ENCODE assay signal across 8 mouse cellular contexts in the genomic region with DNA sequence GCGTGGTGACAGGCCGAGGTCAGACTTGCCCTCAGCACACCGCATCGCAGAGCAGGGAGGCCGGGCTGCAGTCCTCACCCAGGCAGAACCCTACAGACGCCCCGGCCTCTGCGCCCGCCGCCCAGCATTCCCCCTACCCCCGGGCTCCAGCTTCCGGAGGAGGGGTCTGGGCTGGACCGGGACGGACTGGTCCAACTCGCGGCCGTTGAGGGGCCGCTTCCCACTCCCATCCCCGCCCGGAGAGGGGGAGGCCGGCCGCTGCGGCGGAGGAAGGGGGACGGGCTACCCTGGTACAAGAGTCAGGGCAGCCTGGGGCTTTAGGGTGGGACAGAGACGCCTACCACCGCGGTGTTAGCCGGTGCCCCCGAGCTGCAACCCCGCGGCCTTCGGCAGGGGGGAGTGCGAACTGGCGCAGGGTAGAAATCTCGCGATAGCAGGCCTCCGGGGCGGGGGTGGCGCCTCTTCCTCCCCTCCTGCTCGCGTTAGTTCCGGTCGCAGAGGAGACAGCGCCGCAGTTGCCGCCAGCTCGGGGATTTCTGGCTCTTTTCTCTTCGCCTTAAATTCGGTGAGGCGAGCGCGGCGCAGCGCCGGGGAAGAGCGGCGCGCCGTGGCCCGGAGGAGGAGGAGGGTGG. TPM values are rescaled to one million over a fixed set of nuclear protein-coding genes. Genes with fewer than 3 reads are reported as not detected.
DNase-seq lines count a peak whose midpoint lies in the region; ATAC-seq and TF ChIP-seq lines count a peak whose summit lies in the region.

A gene (plus strand): TSS at position 247 of the 632 bp plus-strand sequence.

- peaks cover 33% of the 10 kb centered on the region for H3K36me3 ChIP-seq in forebrain, embryonic 10.5 days (replicated peaks)
- H3K36me3 ChIP-seq in heart, embryonic 15.5 days: peaks cover 28% of the 10 kb centered on the region
- H3K36me3 ChIP-seq in liver, embryonic 14.5 days (replicated peaks; ENCODE audit: control insufficient read depth, insufficient read depth, low read depth): peaks cover 31% of the 10 kb centered on the region
- peaks cover 13% of the 10 kb centered on the region for H3K36me3 ChIP-seq in neural tube, embryonic 11.5 days (ENCODE audit: control insufficient read depth, insufficient read depth, low read length)
- H3K36me3 ChIP-seq in stomach, postnatal 0 days (ENCODE audit: control insufficient read depth, insufficient read depth, low read length): peaks cover 7% of the 10 kb centered on the region

- peak within 1 kb of the TSS; percentile 93 for H3K4me3 ChIP-seq in forebrain, embryonic 10.5 days
- H3K4me3 ChIP-seq in heart, embryonic 15.5 days: peak within 1 kb of the TSS; percentile 89
- H3K4me3 ChIP-seq in liver, embryonic 14.5 days (ENCODE audit: insufficient read depth in 1 of 2, low read depth in 2 of 2, low read length in 2 of 2): peak within 1 kb of the TSS; percentile 87 to 89
- peak within 1 kb of the TSS; percentile 98 for H3K4me3 ChIP-seq in neural tube, embryonic 11.5 days (ENCODE audit: low read depth, low read length)
- peak within 1 kb of the TSS; percentile 90 for H3K4me3 ChIP-seq in stomach, postnatal 0 days (ENCODE audit: low read depth, low read length)

- H3K4me2 ChIP-seq in heart, embryonic 15.5 days: peak within 1 kb of the TSS; percentile 73
- H3K4me2 ChIP-seq in liver, embryonic 14.5 days (ENCODE audit: low read depth): peak within 1 kb of the TSS; percentile 95
- H3K4me2 ChIP-seq in neural tube, embryonic 11.5 days (ENCODE audit: low read depth): peak within 1 kb of the TSS; percentile 75
- peak within 1 kb of the TSS; percentile 77 for H3K4me2 ChIP-seq in stomach, postnatal 0 days (replicated peaks; ENCODE audit: low read depth)

- peak within 1 kb of the TSS; percentile 95 for H3K9ac ChIP-seq in heart, embryonic 15.5 days
- peak within 1 kb of the TSS; percentile 87 for H3K9ac ChIP-seq in liver, embryonic 14.5 days (replicated peaks)
- peak within 1 kb of the TSS; percentile 97 for H3K9ac ChIP-seq in neural tube, embryonic 11.5 days (ENCODE audit: low read length)
- peak within 1 kb of the TSS; percentile 99 for H3K9ac ChIP-seq in stomach, postnatal 0 days (ENCODE audit: low read length)

- peak; percentile 70; the same call in 1 of the 2 replicates for TF ChIP-seq EP300 in liver, embryonic 14.5 days (IDR thresholded peaks at IDR 0.05; ENCODE audit: low read depth)
- TF ChIP-seq EP300 in stomach, postnatal 0 days (optimal IDR thresholded peaks at IDR 0.05): peak; percentile 99

- peak; percentile 95 for ATAC-seq in heart, embryonic 15.5 days (replicated peaks; ENCODE audit: insufficient number of reproducible peaks, insufficient read depth, low FRiP score, low read depth)
- ATAC-seq in liver, embryonic 14.5 days (ENCODE audit: insufficient read depth): peak; percentile 96
- ATAC-seq in neural tube, embryonic 11.5 days (ENCODE audit: insufficient read depth, low FRiP score, low TSS enrichment): peak; percentile 97
- peak; percentile 96 for ATAC-seq in stomach, postnatal 0 days (ENCODE audit: low FRiP score, low TSS enrichment)

- TF ChIP-seq CTCF in liver, embryonic 14.5 days (IDR thresholded peaks at IDR 0.05; ENCODE audit: low read depth): peak; percentile 29; the same call in 1 of the 2 replicates
- no peak; the same call in 1 of the 2 replicates for TF ChIP-seq CTCF in stomach, postnatal 0 days (IDR thresholded peaks at IDR 0.05; ENCODE audit: low read depth)

- peak; percentile 91 to 92 for DNase-seq in CD8-positive naive resting alpha-beta T cell, adult 2 months (ENCODE audit: low read depth in 2 of 2, low spot score in 2 of 2)
- DNase-seq in c-Kit-positive CD71-negative TER-119-negative erythroid progenitor cells, embryonic 14.5 days (ENCODE audit: low read depth): peak; percentile 81
- peak; percentile 90 for DNase-seq in forebrain, embryonic 10.5 days (ENCODE audit: extremely low spot score, low spot score)
- DNase-seq in kidney, postnatal 25 days: peak; percentile 94 to 96
- peak; percentile 82 to 84 (median 82) for DNase-seq in liver, embryonic 14.5 days (ENCODE audit: low read depth in 3 of 3, low spot score in 3 of 3)
- DNase-seq in neural tube, embryonic 11.5 days (ENCODE audit: low spot score): peak; percentile 94
- peak; percentile 94 for DNase-seq in stomach, postnatal 0 days (ENCODE audit: low spot score)

- peak within 1 kb of the TSS; percentile 100 for H3K27ac ChIP-seq in forebrain, embryonic 10.5 days
- peak within 1 kb of the TSS; percentile 99 for H3K27ac ChIP-seq in heart, embryonic 15.5 days
- H3K27ac ChIP-seq in liver, embryonic 14.5 days: peak within 1 kb of the TSS; percentile 50
- peak within 1 kb of the TSS; percentile 99 for H3K27ac ChIP-seq in neural tube, embryonic 11.5 days (ENCODE audit: low read depth, low read length)
- peak within 1 kb of the TSS; percentile 99 for H3K27ac ChIP-seq in stomach, postnatal 0 days (replicated peaks)

- under 1% methylated on average over 60 of the region's 61 CpGs for WGBS in forebrain, embryonic 10.5 days
- WGBS in heart, embryonic 15.5 days: under 1% methylated on average over 56 of the region's 61 CpGs
- under 1% methylated on average over 58 of the region's 61 CpGs for WGBS in liver, embryonic 14.5 days (ENCODE audit: insufficient replicate concordance)
- WGBS in neural tube, embryonic 11.5 days: under 1% methylated on average over 41 of the region's 61 CpGs
- under 1% methylated on average over 45 of the region's 61 CpGs for WGBS in stomach, postnatal 0 days

- H3K9me3 ChIP-seq in forebrain, embryonic 10.5 days: no peaks in the 10 kb centered on the region
- H3K9me3 ChIP-seq in heart, embryonic 15.5 days (replicated peaks): no peaks in the 10 kb centered on the region
- no peaks in the 10 kb centered on the region for H3K9me3 ChIP-seq in liver, embryonic 14.5 days (ENCODE audit: control insufficient read depth, low read length)
- no peaks in the 10 kb centered on the region for H3K9me3 ChIP-seq in neural tube, embryonic 11.5 days (ENCODE audit: control insufficient read depth, low read length)
- H3K9me3 ChIP-seq in stomach, postnatal 0 days (ENCODE audit: control insufficient read depth, low read length): no peaks in the 10 kb centered on the region

- H3K4me1 ChIP-seq in forebrain, embryonic 10.5 days: peaks cover 21% of the 10 kb centered on the region
- H3K4me1 ChIP-seq in heart, embryonic 15.5 days (replicated peaks): peaks cover 19% of the 10 kb centered on the region
- H3K4me1 ChIP-seq in liver, embryonic 14.5 days (replicated peaks; ENCODE audit: control insufficient read depth in 2 of 2, insufficient read depth in 2 of 2, low read length in 1 of 2): peaks cover 4 to 9% of the 10 kb centered on the region in 2 experiments; a peak in 2 of 4 replicates
- peaks cover 11% of the 10 kb centered on the region; the same call in 1 of the 2 replicates for H3K4me1 ChIP-seq in neural tube, embryonic 11.5 days (ENCODE audit: control insufficient read depth, insufficient read depth, low read length)
- H3K4me1 ChIP-seq in stomach, postnatal 0 days (replicated peaks; ENCODE audit: control insufficient read depth, insufficient read depth): no peaks in the 10 kb centered on the region; the same call in 1 of the 2 replicates

- H3K27me3 ChIP-seq in forebrain, embryonic 10.5 days (ENCODE audit: poor library complexity, severe bottlenecking): no peaks in the 10 kb centered on the region
- no peaks in the 10 kb centered on the region for H3K27me3 ChIP-seq in heart, embryonic 15.5 days
- H3K27me3 ChIP-seq in liver, embryonic 14.5 days (ENCODE audit: control insufficient read depth, insufficient read depth, low read length): no peaks in the 10 kb centered on the region
- H3K27me3 ChIP-seq in neural tube, embryonic 11.5 days (ENCODE audit: control insufficient read depth, insufficient read depth, low read length): no peaks in the 10 kb centered on the region
- no peaks in the 10 kb centered on the region for H3K27me3 ChIP-seq in stomach, postnatal 0 days (ENCODE audit: control insufficient read depth, insufficient read depth, low read length)

RNA-seq across cellular contexts. Expression of the gene that starts here (rescaled TPM):
- polyA plus RNA-seq in forebrain, embryonic 10.5 days (2016; fragmentation: Nextera tagmentation; extraction: Ambion mirVana): 460 and 478 TPM in 2 replicates
- 178 and 181 TPM in 2 replicates for polyA plus RNA-seq in heart, embryonic 15.5 days (2015; fragmentation: Nextera tagmentation; extraction: Ambion mirVana)
- polyA plus RNA-seq in liver, embryonic 14.5 days (2012; rRNA removed): 25.8 and 38.3 TPM in 2 replicates
- 152 and 153 TPM in 2 replicates for polyA plus RNA-seq in liver, embryonic 14.5 days (2014; fragmentation: Nextera tagmentation; extraction: Ambion mirVana)
- polyA plus RNA-seq in neural tube, embryonic 11.5 days (2014; fragmentation: Nextera tagmentation; extraction: Ambion mirVana): 535 and 540 TPM in 2 replicates
- 192 and 230 TPM in 2 replicates for polyA plus RNA-seq in stomach, postnatal 0 days (2015; fragmentation: Nextera tagmentation; extraction: Ambion mirVana)

Comparison
In these comparisons a context has a peak if more than half of its experiments do, and no peak if none do; other contexts are left out.
1. Peak in every context shown above with its lines: DNase-seq, ATAC-seq, H3K4me3 ChIP-seq and H3K27ac ChIP-seq.
2. H3K27ac ChIP-seq: peak in every context shown above with its lines; median percentile 100 in forebrain, embryonic 10.5 days; 99 in heart, embryonic 15.5 days; 99 in neural tube, embryonic 11.5 days; 99 in stomach, postnatal 0 days; 50 in liver, embryonic 14.5 days.